Comparison of ENCODE assay signal across 16 mouse cellular contexts in the genomic region with DNA sequence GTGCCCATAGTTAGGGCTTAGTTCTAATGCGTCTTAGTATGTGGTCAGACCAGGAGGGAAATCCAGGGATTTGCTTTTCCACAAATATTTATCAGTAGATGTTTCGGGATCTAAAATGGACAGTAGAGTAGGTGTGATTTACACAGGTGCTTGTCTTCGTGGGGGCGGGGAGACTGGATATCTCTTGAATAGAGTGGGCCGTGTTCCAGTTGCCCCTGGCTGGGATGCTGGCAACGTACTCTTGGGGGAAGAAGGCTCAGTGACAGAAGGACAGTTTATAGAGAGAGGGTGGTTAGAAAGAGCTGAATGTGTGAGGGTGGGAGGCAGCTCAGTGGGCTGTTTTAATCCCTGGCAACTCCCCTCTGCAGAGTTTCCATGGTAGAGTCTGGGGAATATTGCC.
DNase-seq lines count a peak whose midpoint lies in the region.
"Had no signal": no experiment of that assay in that cellular context is flagged by ENCODE, and none has a peak within 500 bp of the region (broad histone marks: within the 10 kb centered on the region; RNA-seq: fewer than 3 reads in every experiment).

No protein-coding gene starts in this region.

- DNase-seq in cerebellum, postnatal 10 days, result peak; percentile 57 to 69
- DNase-seq in cerebellum, adult 11 months, result no peak
- DNase-seq in heart, adult 11 months, result peak; percentile 49
- DNase-seq in heart, postnatal 25 days (ENCODE audit: low spot score), result no peak
- DNase-seq in left cerebral cortex, postnatal 4 days, result peak; percentile 16
- no peak for DNase-seq in left cerebral cortex, adult 11 months (ENCODE audit: low spot score)
- no peak for DNase-seq in adrenal gland, postnatal 4 days (ENCODE audit: low spot score in 2 of 2)
- DNase-seq in thymus, postnatal 14 days, result no peak
- DNase-seq: adrenal gland, adult 2 months; adrenal gland, postnatal 14 days; cerebellum, adult 18-20 months; cerebellum, adult 9-10 months; gastrocnemius, postnatal 10 days; gastrocnemius, postnatal 36 days; heart, postnatal 4 days; kidney, adult 18-20 months had no signal

- intact Hi-C loops in heart, postnatal 25 days (cut with DNase I), result no loop called here
- intact Hi-C loops in left cerebral cortex, postnatal 4 days (cut with DNase I), result no loop called here

Comparison
In these comparisons a context has a peak if more than half of its experiments do, and no peak if none do; other contexts are left out.
1. DNase-seq: peak in cerebellum, postnatal 10 days (2 of 2), heart, adult 11 months (single experiment) and left cerebral cortex, postnatal 4 days (single experiment); none in cerebellum, adult 11 months (single experiment), heart, postnatal 25 days (single experiment), left cerebral cortex, adult 11 months (single experiment), adrenal gland, postnatal 4 days (0 of 2) and thymus, postnatal 14 days (single experiment).